Mouse (Mus musculus): ENCODE measurements around the gene Capn13.

Gene Capn13

DNA sequence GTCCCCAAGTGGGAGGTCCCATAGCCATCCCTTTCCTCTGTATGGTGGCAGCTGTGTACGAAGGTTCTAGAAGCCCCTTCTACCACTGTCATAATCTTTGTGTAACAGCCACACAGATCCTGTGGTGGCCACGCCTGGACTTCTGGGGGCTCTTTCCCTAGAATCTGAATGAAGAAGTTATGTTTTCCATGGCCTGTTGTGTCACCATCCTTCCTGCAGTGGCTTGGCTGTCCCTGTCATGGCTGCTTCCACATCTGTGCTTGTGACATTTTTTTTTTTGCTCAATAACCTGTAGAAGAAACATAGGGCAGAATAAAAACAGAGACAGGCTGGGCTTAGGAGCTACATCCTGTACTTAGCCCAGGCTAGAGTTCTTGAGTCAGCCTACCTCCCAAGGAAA lies at the start of gene Capn13:
Gene Capn13, minus strand, starts transcription at position 5 of the 400 bp plus-strand sequence.
- DNase-seq, result no peak

DNA sequence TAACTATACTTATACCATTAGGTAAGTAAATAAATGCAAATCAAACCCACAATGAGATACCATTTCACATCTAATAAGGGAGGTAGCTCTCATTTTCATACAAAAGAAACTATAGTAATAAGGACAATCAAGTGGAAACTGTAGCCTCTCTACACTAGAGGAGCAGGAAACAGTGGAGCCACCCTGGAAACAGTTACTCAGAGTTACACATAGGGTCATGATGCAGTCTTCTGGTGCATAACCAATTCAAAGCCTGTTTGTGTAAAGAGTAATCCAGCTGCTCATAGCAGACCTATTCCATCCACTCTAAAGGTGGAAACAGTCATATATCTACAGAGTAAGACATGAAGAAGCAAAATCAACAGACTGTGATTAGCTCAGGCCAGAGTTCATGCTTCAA lies 48.4 kb upstream of the Capn13 start:
- DNase-seq, result no peak

DNA sequence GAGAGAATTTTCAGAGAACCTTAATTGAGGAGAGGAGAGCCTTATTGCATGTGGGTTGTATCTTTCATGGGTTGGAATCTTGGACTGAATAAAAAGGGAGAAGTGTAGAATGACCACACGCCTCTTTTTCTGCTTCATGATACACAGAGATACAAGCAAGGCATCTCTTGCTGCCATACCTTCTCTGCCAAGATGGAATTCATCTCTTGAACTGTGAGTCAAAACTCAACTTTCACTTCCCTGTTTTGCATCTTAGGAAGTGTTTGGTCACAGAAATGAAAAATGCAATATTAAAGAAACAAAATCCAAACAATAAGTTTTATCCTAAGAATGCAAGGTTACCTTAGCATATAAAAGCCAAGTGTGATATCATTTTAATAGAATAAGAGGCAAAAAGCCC lies 40.1 kb upstream of the Capn13 start:
- DNase-seq, result no peak

DNA sequence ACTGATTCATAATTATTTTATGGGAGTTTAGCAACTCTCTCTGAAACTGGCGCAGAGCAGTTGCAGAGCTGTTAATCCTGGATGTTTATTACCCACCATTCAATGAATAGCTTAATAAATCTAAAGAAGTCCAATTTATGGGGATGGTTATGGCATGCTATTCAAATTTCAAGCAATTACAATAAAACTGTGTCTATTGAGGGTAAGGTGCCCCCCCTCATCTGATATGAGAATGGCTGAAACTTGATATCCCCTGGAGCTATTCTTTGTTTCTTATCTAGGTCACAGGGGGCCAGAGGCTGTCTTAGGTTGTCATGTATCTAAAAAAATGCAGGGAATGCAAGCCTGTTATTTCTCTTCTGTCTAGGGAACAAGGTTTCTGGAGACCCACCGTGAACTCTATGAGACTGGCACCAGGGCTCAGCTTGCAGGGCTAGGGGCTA lies 31.9 kb upstream of the Capn13 start:
- DNase-seq, result no peak

DNA sequence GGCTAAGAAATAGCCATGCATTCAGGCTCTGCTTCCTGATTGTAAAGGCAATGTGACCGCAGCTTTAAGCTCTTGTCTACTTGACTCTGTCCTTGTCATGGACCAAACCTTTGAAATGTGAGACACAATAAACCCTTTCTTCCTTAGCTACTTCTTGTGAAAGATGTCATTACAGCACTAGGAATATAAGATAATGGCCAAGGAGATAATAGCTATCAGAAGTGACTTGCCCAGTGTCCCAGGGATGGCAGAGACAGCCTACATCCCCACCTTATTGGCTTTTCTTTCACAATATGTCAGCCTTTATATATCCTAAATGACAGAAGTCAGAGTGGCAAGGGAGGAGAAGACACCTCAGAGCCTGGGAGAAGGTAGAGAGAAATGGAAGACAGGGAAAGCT lies 31.4 kb upstream of the Capn13 start:
- DNase-seq, result no peak

DNA sequence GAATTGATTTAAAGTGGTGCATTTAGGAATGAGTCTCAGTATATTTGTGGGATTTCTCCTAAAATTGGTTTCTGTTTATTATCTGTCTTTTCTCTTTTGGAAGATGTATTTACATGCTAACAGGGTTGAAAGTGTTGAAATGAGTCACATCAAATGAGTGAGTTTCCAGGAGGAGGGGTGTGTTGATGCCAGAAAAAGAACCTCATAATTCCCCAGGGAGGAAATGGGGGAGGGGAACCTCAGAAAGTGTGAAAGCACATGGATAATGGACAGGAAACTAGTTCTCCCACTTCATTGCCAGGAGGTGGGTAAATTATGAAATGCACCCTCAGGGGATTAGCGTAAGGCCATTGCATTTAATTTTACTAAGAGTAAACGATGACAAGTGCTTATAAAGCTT lies 16.7 kb upstream of the Capn13 start:
- DNase-seq, result no peak

DNA sequence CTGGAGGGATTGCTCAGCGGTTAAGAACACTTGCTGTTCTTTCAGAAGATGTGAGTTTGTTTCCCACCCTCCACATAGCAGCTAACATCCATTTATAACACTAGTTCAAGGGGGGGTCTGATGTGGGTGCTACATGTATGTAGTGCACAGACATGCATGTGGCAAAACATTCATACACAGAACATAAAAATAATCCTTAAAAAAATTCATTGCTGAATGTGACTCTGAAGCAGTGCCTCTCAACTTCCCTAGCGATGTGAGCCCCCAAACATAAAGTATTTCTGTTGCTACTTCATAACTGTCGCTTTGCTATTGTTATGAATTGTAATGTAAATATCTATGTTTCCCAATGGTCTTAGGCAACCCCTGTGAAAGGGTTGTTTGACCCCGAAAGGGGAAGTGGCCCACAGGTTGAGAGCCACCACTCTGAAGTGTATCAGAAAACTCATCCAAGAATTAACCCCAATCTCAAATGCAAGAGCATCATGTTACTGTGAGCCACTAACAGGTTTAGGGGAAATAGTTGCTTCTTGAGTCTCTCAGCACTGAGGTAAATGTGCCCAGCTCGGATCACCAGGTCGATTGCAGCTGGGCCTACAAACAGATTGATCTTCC lies 15.6 kb upstream of the Capn13 start:
- DNase-seq, result no peak

DNA sequence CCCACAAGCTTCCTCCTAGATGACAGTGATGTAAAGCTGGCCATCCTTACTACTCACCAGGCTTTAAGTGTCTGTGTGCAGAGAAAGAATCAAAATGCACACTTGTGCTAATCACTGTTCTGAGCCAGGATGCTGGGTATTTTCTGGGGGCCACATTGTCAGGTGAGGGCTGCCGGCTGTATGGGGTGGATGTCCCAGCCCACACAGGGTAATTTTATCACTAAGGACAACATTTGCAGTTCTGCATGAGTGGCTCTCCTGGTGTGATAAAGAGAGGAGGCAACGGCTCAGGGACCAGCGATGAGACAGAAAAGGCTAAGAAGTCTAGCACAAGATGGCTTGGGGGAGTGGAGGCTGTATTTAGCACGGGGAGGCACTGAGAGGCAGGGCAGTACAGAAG lies 11.2 kb upstream of the Capn13 start:
- no peak for DNase-seq

DNA sequence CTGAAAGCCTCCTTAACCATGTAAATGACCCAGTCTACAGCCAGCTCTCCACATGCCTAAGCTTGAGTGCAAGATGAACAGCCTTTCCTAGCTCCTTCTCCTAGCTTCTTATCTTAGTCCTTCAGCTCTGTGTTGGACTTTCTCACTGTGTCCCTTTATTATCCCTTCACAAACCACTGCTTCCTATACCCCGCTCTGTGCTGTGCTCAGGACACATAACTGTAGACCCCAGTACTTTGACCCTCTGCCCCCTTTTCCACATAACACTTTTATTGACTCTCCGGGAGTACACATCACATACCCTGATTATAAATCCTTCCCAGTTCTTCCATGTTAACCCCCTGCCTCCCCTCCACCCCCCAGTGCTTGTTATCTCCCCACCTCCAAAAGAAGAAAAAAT lies 606 bp upstream of the Capn13 start:
- DNase-seq, result no peak

DNA sequence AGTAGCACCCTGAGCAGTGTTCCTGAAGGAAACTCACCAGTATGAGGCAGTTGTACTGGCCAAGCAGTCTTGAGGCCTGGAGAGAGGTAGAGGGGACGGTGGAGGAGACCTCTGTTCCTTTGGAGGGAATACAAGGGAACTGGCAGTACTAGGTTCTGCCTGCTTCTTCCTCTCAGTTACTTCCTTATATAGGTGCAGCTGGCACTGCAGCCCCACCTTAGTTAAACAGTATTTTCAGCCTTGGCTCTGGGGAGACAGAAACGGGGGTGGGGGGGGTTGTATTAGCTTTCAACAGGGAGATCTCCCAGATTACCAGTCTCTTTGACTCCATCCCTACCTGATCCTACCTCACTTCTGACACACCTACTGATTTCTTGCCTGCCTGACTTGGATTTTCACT lies 1.5 kb downstream of the Capn13 start:
- DNase-seq, result no peak

DNA sequence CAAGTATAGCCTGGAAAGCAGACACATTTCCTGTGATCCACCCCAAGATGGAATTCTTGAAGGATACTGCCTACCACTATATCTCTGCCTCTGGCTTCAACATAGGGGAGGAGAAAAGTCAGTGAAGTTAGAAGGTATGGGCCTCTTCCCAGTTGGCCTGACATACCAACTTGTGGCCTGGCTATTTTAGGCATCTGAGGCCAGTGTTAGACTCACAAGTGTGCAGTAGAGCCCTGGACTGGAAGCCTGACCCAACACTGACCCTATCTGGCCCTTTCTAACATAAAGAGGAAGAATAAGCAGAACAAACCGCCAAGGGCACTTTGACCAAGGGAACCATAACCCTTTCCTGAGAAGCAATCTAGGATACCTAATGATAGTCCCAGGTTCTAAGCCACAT lies 7.3 kb downstream of the Capn13 start:
- DNase-seq, result no peak

DNA sequence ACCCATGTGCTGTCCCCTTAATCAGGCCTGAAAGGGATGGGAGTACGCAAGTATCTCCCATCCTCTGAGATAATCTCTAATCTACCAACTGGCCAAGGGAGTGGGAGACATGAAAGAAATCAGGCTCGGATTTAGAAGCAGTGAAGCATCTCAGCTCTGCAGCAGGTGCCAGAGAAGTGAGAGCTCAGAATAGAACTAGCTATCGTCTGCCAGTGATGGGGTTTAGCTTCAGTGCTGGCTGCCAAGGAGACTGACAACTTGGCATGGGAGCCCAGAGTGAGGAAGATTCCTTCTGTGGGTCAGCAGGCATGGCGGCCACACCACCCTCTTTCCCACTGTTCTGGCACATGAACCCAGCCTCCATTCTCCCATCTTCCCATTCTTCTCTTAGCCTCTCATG lies 8.9 kb downstream of the Capn13 start:
- no peak for DNase-seq

DNA sequence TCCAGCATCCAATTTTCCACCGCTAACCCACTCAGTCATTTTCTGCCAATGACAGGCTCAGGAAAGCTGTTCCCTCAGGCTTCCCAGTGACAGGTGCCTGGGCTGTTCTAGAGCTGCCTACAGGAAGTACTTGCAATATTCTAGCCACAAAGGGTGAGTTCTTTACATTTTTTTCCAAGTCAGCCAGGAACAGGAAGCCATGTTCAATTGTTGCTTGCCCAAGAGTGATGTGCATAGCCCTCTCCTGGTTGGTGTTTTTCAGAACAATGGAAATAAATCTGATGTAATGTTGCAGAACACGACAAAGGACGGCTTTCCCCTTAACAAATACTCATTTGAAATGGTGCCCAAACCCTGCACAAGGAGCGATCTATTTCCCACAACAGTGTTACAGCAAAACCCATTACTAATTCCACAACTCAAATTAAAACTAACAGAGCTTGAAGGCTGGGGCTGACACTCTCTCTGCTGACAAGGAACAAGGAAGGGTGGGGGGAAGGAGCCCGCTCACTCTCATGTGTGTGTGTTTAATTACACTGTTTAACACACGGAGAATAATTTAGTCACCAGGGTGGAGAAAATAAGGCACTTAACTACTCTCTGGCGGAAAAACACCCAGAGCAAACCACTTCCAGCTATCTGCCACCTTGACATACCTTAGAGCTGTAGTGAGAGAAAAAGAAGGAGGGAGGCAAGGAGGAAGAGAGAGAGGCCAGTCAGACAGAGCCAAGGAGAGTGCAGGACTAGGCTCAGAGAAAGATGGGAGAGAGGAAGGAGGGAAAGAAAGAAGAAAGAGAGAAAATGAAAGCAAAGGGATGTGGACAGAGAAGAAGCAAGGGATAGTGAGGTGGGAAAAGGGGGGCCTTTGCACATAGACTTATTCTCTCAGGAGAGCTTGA lies 10.2 kb downstream of the Capn13 start:
- DNase-seq, result no peak

DNA sequence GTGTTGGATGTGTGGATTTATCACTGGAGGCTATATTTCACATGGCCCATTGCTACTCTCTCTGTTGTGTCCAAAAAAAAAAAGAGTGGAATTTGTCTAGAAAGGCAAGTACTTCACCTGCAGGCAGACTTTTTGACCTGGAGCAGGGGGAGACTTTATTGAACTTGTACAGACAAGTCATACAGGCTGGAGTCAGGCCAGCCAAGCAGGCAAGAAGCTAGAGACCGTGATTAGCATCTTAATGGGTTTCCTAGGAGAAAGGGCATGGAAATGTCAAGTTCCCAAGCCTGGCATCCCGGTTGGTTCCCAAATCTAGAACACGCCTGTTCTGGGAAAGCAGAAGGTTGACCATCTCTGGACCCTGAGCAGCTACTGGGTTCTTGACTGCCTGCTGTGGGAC lies 11.3 kb downstream of the Capn13 start:
- DNase-seq, result no peak

DNA sequence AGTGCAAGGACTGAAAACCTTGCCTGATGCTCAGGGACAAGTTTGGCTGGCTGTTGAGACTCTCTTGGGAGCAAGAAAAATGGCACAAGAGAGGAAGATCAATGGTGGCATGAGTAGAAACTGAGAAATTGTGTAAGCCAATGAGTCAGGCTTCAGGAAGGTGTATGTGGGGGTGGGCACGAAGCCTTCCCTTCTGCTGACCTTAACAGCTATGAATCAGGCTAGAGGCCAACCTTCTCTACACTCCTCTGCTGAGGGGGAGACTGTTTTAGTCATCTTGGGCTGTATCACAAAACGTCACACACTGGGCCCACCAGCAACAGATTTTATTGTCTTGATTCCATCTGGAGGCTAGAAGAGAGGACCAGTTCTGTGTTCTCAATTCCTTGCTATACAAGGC lies 14.1 kb downstream of the Capn13 start:
- no peak for DNase-seq

DNA sequence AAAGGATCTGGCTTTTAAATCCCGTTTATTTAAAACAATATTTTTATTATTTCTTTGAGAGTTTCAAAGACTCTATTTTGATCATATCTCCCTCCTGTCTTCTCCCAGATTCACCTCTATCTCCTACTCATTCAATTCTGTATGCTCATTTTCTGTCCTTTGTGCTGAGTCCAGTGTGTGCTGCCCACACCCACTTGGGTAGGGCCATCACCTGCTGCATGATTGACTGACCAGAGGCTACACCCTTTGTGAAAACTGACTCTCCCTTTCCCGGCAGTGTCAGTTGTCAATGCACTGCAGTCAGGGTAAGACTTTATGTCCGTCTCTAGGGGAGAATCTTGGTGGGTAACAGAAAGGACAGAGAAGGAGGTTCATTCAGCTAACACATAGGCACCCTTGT lies 14.7 kb downstream of the Capn13 start:
- DNase-seq, result no peak

DNA sequence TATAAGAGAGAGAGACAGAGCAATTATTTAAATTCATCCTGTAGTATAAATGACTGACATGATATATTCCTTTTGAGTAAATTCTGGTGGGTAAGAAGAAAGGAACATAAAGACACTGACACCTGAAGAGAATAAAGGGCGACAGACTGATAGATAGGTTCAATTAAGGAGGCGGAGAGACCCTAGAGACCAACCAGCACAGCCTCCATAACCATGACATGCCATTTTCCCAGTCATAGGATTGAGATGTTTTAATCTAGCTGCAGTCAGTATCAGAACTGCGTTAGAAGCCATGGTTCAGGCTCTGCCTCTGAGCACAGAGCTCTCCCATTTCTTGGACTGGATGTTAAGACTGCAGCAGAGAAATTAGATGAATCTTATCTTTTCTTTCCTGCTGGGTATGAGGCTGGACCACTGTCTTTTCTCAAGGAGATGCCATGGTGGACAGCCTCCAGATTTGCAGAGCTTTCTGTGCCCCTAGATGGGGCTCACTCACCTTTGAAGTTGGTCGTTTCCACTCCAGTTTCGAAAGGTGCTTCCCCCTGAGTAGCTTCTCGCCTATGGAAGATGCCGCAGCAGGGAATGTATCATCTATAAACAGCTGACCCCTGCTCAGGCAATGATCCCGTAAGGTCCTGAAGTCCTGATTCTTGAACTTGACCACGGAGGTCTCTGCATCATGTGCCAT lies 18.2 kb downstream of the Capn13 start:
- DNase-seq, result no peak

DNA sequence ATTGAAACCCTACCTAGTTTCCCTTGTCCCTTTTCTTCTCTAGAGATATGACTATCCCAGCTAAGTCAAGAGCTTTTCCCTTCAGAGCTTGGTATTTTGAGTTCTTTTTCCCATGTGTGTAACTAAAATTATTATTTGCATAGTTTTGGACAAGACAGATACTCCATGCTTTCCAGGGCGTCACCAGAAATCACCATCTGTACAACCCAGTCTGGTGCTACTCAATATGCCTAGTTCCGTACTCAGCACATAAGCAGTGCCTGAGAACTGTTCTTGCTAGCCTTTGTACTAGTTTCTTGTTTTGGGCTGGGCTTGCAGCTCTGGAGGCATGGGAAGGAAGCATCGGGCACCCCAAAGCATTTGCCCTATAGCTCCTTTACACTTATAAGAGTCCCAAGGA lies 19.0 kb downstream of the Capn13 start:
- DNase-seq, result no peak

DNA sequence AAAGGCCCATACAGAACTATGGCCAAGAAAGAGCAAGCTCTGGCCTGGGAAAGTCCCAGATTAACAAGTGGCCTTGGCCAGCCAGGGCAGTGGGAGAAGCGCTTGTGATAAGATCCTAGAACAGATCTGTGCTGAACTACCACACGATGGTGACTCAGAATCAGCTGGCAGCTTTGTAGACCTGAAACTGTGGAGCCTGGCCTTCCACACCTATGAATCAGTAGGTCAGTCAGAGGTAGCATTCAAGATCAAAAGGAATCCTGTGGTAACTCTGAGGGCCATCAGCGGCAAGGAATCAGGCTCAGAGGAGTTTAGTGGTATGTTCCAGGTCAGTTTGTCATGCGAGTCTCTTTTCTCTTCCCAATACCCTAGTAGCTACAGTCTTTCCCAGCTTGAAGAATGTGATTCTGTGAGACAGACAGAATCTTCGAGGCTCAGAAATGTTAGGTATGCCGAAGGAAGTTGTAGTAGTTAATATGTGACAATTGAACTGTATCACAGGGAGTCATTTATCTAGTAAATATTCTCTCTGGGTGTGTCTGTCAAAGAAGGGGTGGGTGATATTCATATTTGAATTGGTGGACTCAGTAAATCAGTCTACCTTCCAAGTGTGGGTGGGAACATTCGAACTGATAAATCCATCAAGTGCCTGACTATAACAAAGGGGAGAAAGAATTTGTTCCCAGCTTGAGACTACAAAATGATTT lies 22.7 kb downstream of the Capn13 start:
- DNase-seq, result no peak

DNA sequence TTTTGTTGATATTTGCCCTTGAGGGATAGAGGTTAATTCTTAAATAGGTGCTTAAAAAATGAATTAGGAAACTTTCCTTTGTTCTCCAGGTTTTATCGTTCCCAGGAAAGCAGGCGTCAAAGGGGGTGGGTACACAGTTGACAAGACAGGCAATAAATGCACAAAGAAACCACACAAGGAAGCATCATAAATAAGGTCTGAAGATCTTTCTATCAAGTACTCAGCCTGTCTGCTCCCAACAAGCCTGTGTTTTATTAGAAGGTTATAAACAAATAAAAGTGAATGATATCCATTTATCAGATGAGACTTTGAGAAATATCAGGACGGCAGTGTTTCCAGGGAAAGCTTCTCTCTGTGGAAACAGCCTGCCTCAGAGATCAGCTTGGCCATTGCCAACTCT lies 33.3 kb downstream of the Capn13 start:
- DNase-seq, result no peak

DNA sequence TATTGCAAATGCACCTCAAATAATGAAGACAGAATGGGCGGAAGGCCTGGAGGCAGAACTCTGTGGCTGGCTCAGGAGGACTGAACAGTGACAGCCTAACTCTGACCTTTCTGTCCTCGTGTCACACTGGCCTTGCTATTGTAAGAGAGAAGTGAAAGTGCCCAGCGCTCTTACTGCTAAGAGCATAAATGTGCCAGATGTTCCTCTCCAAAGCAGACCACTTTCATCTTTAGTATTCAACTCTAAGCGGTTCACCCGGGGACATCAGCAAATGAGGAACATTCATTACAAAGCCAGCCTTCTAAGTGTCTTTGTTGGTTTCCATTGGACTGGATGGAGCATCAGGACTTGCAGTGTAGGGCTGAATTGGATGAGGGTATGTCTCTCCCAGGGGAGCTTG lies 39.6 kb downstream of the Capn13 start:
- DNase-seq, result no peak

DNA sequence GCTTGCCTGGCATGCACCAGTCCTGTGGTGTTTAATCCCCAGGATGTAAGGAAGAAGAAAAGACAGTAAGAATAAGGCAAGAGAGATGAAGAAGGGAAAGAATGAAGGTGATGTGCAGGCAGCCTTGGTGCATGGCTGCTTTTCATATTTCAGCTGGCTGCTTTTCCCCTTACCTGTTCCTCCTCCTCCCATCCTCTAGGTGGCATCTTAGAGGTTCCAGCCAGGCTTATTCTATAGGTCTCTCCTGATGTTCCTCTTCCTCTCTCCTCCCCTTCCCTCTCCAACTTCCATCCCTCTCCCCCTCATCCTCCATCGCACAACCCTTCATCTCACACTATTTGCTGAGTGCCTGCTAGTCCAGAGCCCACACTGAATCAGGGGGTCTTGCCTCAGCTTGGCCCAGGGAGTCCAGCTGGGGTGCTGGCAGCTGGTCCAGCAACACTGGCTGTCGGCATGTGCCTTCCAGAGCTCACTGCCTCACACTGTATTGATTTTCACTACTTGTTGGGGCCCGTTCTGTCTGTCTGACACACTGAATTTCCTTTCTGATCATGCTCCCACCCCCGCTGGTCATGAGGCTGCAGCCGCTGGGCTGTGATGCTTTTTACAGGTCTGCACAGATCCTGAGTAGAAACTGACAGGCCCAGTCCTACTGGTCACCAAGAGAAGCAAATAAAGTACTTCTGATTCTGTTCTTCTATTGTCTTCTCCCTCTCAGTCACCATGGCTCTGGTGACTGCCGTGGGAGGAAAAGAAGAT lies 56.9 kb downstream of the Capn13 start:
- no peak for DNase-seq

DNA sequence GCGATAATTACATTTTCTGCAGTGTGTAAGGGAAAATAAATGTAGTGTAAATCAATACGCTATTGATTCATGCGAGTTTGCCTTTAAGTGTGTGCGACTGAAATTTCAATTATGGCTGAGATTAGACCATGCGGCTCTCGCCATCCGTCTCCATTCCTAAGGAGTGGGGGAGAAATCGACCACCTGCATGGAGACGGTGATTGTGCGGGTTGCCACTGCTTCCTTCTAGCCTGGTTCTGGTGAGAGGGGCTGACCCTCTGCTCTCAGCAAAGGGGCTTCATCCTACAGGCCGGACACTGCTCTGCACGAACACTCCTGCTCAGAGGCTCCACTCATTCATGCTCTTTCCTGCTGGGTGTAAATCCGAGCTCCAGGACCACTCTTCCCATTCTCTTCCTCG lies 58.0 kb downstream of the Capn13 start:
- no peak for DNase-seq
